Mouse (Mus musculus) hematopoietic stem cell, adult 5-6 weeks (primary cell): ENCODE measurements at regions not wholly inside any gene's neighbourhood (a gene's known extent, or its start where the extent isn't known, plus 50 kb on each side); places are given as distances from the start of the nearest gene placed in this dataset.
A peak's percentile ranks its signal among the peaks of the same experiment; 100 is the strongest.

ENCODE experiments used
- ATAC-seq, 2 experiments: fragments of 125-278 bp in 1 of 2; replicated peaks in 1 of 2; 2 replicates each; pipeline ENCODE4 v1.8.0; 2016 to 2017; ENCODE audit warnings: inconsistent platforms in 2 of 2, mild to moderate bottlenecking in 2 of 2, moderate number of reproducible peaks in 2 of 2, low read depth in 1 of 2, moderate TSS enrichment in 1 of 2; ENCODE audit not compliant: low FRiP score in 2 of 2, poor library complexity in 2 of 2, severe bottlenecking in 2 of 2, insufficient read depth in 1 of 2, low TSS enrichment in 1 of 2

GRCm38 (mm10) chr10:6053207-6053606 lies 131.0 kb upstream of the Rgs17 start:
- ATAC-seq, result no peak

DNA sequence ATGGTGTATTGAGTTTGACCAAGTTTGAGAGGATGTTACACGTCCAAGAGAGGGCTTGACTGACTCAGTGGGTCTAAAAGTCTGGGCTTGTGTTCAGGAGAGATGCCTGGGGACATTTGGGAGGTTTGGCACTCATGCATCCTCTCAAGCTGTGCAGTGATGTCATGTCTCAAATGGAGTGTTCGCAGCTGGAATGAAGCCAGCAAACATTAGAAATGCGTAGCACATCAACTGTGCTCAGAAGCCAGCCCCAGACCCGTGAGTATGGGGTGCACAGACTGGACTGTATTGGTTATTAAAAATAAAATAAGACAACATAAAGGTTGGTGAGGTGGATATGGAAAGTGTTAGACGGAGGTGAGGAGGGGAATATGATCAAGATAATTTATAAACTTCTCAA lies 121.2 kb upstream of the Rgs17 start:
- no peak for ATAC-seq

- ATAC-seq, result no peak
These were observed 117.6 kb upstream of the Rgs17 start for GRCm38 (mm10) chr10:6039771-6040170.

DNA sequence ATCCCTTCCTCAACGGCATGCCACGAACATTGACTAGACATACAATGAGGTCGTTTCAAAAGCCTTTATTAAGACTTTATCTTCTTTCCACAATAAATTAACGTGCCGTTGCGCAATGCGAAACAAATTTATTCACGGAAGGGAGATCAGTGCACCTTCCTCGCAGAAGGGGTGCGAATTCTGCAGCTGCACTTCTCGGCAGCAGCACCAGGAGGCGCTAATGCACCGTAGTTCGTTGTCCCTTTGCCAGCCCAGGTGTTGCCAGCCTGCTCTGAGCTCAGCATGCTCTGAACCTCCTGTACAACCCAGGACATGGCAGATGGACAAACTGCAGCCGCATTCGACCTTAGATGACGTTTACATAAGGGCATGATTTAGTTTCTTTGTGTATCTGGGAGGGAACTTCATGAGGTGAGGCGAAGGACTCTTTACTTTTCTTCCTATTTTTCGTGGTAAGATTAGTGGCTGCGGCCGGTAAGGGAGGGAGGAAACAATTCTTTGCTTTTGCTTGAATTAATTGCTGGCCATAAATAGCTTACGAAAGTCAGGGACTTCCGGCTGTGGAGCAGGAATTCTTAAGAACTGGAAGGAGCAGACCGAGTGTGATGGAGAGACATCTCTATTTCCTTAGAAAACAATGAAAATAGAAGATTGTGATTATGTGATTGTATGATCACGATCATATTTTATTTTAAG lies 113.7 kb upstream of the Rgs17 start:
- peak; percentile 95 to 96 for ATAC-seq

DNA sequence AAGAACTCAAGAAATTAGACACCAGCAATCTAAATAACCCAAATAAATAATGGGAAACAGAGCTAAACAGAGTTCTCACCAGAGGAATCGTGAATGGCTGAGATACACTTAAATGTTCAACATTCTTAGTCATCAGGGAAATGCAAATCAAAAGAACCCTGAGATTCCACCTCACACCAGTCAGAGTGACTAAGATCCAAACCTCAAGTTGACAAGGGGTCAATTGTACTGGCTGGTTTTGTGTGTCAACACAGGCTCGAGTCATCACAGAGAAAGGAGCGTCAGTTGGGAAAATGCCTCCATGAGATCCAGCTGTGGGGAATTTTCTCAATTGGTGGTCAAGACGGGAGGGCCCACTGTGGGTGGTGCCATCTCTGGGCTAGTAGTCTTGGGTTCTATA lies 110.3 kb upstream of the Rgs17 start:
- no peak for ATAC-seq

- no peak for ATAC-seq
These were observed 105.4 kb upstream of the Rgs17 start for GRCm38 (mm10) chr10:6027551-6027950.

- ATAC-seq, result no peak
These were observed 104.1 kb upstream of the Rgs17 start for GRCm38 (mm10) chr10:6026317-6026716.

GRCm38 (mm10) chr10:6022609-6023283 lies 100.5 kb upstream of the Rgs17 start:
- ATAC-seq, result no peak

- ATAC-seq, result no peak
These were observed 98.9 kb upstream of the Rgs17 start for GRCm38 (mm10) chr10:6020944-6021684.

DNA sequence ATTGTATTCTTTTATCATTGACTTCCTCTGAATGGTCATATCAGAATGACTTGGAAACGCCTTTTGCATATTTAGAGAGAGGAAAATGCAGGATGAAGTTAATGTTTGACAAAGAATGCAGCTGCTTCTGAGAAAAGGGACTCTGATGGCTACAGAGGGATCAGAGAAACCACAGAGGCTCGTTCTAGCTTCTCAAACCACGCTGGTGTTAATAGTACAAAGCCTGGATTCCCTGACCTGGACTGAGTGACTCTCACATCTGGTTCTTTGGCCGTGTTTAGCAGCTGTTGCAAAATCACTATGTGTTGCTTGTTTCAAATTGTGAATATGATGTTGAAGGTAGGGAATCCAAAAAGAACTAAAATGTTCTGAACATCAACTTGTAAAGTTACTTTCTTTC lies 91.5 kb upstream of the Rgs17 start:
- ATAC-seq, result no peak

- ATAC-seq, result no peak
These were observed 89.3 kb upstream of the Rgs17 start for GRCm38 (mm10) chr10:6011541-6011940.

DNA sequence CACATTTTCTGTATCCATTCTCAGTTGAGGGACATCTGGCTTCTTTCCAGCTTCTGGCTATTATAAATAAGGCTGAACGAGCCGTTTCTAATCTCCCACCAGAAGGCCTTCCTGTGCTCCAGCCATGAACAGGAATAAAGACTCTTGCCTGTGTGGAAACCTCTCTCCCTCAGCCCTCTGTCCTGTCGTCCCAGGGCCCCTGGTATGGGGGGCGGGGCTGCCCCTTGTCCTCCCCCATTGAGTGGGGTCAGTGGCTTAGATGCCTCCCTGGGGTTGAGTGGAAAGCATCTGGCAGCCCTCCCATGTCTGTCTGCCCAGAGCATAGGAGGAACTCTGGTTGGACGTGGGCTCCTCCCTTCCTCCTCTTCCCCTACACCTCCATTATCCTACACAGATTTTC lies 88.8 kb upstream of the Rgs17 start:
- no peak for ATAC-seq

GRCm38 (mm10) chr10:6007238-6007972 lies 85.2 kb upstream of the Rgs17 start:
- no peak for ATAC-seq

DNA sequence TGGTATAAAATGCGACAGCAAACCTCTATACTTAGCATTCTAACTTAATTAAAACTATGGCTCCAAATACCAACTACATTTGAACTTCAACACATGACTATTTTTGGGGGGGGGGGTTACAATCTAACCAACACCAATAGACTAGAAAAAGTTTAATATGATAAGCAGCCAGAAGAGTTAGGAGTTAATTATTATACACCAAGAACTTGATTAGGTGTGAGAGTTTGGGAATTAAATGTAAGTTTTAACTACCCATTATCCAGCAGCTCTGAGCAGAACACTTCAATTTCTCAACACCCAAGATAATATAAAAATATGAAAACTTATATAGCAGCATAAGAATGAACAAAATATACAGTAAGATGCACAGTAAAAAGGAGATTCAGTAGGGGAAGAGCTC lies 59.2 kb upstream of the Rgs17 start:
- ATAC-seq, result no peak

GRCm38 (mm10) chr10:5978534-5978933 lies 56.3 kb upstream of the Rgs17 start:
- no peak for ATAC-seq
